Mouse (Mus musculus): ENCODE results near the gene Pou2f2.
"Not testable (repeated sequence)": the region's sequence is repeated elsewhere in the genome, so short reads cannot be mapped to it uniquely, and the experiment has no call there.

Pou2f2 gene

DNA sequence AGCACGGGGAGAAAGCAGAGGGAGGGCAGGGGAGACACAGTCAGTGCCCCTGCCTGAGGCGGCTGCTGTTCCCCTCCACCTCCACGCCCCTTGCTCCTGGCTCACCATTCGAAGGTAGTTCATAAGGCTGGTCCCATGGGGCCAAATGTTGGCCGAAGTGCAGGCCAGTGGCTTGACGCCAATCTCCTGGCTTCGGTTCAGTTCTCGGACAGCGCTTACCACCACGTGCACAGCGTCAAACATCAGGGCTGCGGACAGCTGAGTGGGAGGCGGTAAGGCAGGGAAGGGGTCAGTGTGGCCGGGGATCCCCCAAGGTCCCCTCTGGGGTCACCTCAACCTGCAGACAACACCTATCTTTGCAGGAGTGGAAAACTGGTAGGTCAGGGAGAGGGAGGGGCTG is 120.7 kb downstream of the Pou2f2 start:
- DNase-seq (ENCODE audit: low spot score), result no peak

- no peak for DNase-seq (ENCODE audit: low spot score)
Observed at GRCm38 (mm10) chr7:25058394-25058793, 121.1 kb downstream of the Pou2f2 start.

DNA sequence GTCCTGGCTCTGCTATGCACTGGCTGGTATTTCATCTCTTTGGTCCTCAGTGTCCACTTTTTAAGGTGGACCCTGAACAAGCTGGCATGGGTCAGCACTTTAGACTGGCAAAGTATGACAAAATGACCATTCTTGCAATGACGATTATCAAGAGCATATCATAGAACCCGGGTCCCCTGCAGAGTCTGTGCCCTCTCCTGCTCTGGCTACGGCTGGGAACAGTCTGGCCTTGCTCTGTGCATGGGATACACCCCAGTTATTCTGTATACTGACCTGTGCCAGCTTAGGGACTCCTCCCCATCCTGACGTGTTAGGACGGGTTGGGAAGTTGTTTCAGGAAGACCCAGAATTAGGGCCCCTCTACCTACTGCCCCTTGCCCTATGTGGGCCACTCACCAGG is 121.6 kb downstream of the Pou2f2 start:
- no peak for DNase-seq (ENCODE audit: low spot score)

DNA sequence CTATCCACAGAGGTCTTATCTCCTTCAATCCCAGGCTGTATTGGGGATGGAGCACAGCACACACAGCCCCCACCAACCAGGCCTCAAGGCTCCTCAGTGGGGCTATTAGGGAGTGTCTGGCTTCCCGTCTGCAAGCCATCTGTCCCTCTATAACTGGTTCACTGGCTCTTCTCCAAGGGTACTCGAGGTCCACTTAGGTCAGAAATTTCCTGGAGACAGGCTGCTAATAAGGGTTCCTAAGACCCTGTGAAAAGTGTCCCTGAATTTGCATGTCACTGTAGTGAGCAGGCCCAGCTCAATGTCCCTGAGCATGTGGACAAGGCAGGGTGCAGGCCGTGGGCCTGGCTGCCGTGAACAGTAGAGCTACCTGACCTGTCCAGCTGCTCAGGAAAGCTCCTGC is 122.6 kb downstream of the Pou2f2 start:
- no peak for DNase-seq (ENCODE audit: low spot score)

DNA sequence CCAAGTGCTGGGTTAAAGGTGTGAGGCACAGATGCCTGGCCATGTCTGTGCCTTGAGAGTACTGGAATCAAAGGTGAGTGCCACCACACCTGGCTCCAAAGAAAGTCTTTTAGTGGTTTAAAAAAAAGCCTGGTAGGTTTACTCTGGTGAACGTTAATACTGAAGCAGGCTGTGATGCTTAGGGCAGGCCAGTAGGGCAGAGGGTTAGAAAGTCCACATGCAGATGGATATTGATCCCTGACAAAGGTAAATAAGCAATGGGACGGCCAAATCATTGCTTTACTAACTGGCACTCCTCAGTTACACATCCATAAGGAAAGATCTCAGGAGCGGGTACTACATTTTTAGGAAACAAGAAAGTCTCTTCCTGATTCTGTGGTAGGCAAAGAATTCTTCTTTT is 126.9 kb downstream of the Pou2f2 start:
- no peak for DNase-seq (ENCODE audit: low spot score)

- DNase-seq (ENCODE audit: low spot score), result no peak
Observed at GRCm38 (mm10) chr7:25049295-25049930, 130.1 kb downstream of the Pou2f2 start.

DNA sequence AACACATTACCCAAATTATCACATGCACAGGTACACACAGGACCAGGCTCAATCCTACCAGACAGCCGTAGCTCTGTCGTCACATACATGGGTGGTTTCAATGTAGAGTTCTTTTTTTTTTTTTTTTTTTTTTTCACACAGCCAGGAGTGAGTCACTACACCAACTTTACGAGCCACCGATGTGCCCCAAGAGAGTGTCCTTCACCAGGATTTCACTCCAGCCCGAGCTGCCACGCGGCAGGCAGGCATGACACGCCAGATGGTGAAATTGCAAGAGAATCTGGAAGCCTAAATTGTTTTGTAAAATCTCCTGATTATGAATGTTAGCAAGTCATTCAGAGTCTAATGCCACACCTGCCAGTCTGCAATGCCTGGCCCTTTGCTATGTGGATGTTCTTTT is 132.2 kb downstream of the Pou2f2 start:
- DNase-seq (ENCODE audit: low spot score), result no peak

GRCm38 (mm10) chr7:25044599-25044998 is 134.9 kb downstream of the Pou2f2 start:
- not testable (repeated sequence) for DNase-seq (ENCODE audit: low spot score)

DNA sequence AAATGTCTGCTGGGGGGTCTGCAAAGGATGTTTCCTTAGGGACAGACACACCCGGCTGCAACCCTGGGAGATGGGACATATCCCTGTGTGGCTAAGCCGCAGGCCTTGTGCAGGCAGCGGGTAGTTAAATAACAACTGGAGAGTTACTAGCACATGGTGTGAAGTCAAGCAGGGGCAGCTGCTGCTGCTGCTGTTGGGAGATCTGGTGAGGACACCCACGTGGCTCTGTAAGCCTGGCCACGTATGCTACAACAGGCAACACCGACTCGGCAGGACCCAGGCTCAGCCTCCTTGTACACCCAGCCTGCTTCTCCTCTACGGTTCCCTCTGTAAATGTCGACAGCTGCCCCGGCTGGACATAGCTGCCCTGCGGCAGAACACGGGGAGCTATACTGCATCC is 137.6 kb downstream of the Pou2f2 start:
- DNase-seq (ENCODE audit: low spot score), result no peak

Measured in testis, postnatal 14 days (tissue).